Mouse (Mus musculus) heart, adult 2 months (tissue): ENCODE measurements around the gene Tspan13.

Experiments
- CTCF ChIP-seq: fragments of 200-600 bp; IDR thresholded peaks from 2 replicates; pipeline ENCODE4 v1.8.1; 2022; ENCODE audit warnings: antibody characterized with exemption, mild to moderate bottlenecking, moderate library complexity
- EP300 ChIP-seq: fragments of 200-500 bp; IDR thresholded peaks from 2 replicates; pipeline ENCODE4 v1.6.1; 2011; ENCODE audit warnings: low read depth, low read length, control low read depth; ENCODE audit not compliant: insufficient read depth
- POLR2A ChIP-seq: fragments of 200-500 bp; IDR thresholded peaks from 2 replicates; pipeline ENCODE4 v1.6.1; 2011; ENCODE audit warnings: mild to moderate bottlenecking, low read depth, low read length, control low read depth; ENCODE audit not compliant: insufficient read depth

DNA sequence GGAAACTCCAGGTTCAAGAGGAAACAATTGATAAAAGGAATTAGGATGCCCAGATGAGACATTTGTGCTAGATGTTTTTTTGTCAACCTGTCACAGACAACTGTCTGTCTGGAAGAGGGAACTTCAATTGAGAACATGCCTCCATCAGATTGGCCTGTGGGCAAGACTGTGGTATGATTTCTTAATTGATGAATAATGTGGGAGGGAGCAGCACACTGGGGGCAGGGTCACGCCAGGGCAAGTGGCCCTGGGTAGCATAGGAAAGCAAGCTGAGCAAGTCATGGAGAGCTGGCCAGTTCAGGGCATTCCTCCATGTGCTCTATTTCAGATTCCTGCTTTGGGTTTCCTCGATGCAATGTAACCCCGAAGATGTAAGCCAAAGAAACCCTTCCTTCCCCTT lies 66.4 kb downstream of the Tspan13 start:
- no peak for TF ChIP-seq POLR2A
- no peak for TF ChIP-seq CTCF
- TF ChIP-seq EP300, result no peak
